Mouse (Mus musculus) T-cell, adult 66 days (primary cell): ENCODE measurements around the gene BC003965. TPM values are rescaled to one million over a fixed set of nuclear protein-coding genes. Genes with fewer than 3 reads are reported as not detected.

ENCODE experiments used
- total RNA-seq, 2 experiments: library from RNA; stranded (reverse); gene quantifications; 3 replicates in 1 of 2; 4 replicates in 1 of 2; pipeline ENCODE4 v1.2.4; 2023

Gene BC003965
- total RNA-seq: 10 to 100 TPM; 16.3 to 19.8 TPM

GRCm38 (mm10) chr17:25184129-25184691, at the start of gene BC003965:
Gene BC003965, plus strand, starts transcription at chr17:25184554.

GRCm38 (mm10) chr17:25162161-25162560, 22.2 kb upstream of the BC003965 start, which contains the start of gene Ccdc154:
Gene Ccdc154, plus strand, starts transcription at chr17:25162461.

GRCm38 (mm10) chr17:25175411-25175810, 8.9 kb upstream of the BC003965 start, which contains the start of gene Gm38655:
Gene Gm38655, minus strand, starts transcription at chr17:25175471.

GRCm38 (mm10) chr17:25188150-25189031, 4.0 kb downstream of the BC003965 start, which contains the start of gene Unkl:
Gene Unkl, plus strand, starts transcription at chr17:25188397.

Other genes with a start within 250 kb of the BC003965 start
- 100 to 1,000 TPM; 222 to 255 TPM for gene Mapk8ip3, start 247.6 kb upstream of the BC003965 start, total RNA-seq
- gene Jpt2, start 223.9 kb upstream of the BC003965 start, total RNA-seq: 10 to 100 TPM; 20.0 to 29.0 TPM
- 10 to 100 TPM; 35.4 to 46.2 TPM for gene Cramp1l, start 168.8 kb upstream of the BC003965 start, total RNA-seq
- 10 to 100 TPM; 23.8 to 24.9 TPM for gene Ift140, start 168.5 kb upstream of the BC003965 start, total RNA-seq
- not detected for gene Tmem204, start 101.0 kb upstream of the BC003965 start, total RNA-seq
- gene Telo2, start 68.6 kb upstream of the BC003965 start, total RNA-seq: 10 to 100 TPM; 39.2 to 46.6 TPM
- not detected for gene Ptx4, start 63.8 kb upstream of the BC003965 start, total RNA-seq
- 10 to 100 TPM; 44.0 to 44.4 TPM for gene Clcn7, start 51.2 kb upstream of the BC003965 start, total RNA-seq
- gene Ccdc154, start 22.1 kb upstream of the BC003965 start, total RNA-seq: under 1 TPM in 1 of 2 experiments, not detected in 1; 0.47 TPM
- gene Gm38655, start 9.1 kb upstream of the BC003965 start, total RNA-seq: not detected
- 10 to 100 TPM; 82.5 to 91.6 TPM for gene Unkl, start 3.8 kb downstream of the BC003965 start, total RNA-seq
- 10 to 100 TPM; 45.8 to 46.1 TPM for gene Gnptg, start 55.6 kb downstream of the BC003965 start, total RNA-seq
- gene Tsr3, start 55.6 kb downstream of the BC003965 start, total RNA-seq: 10 to 100 TPM; 27.9 to 28.7 TPM
- 10 to 100 TPM; 29.4 TPM for gene Baiap3, start 71.8 kb downstream of the BC003965 start, total RNA-seq
- gene Ube2i, start 90.1 kb downstream of the BC003965 start, total RNA-seq: 100 to 1,000 TPM; 421 to 426 TPM
- gene Prss34, start 113.8 kb downstream of the BC003965 start, total RNA-seq: under 1 TPM in 1 of 2 experiments, not detected in 1; 0.76 TPM
- gene Prss28, start 124.1 kb downstream of the BC003965 start, total RNA-seq: not detected
- not detected for gene Prss29, start 134.1 kb downstream of the BC003965 start, total RNA-seq
- 1 to 10 TPM in 1 of 2 experiments, not detected in 1; 1.1 TPM for gene Tpsab1, start 161.0 kb downstream of the BC003965 start, total RNA-seq
- gene Tpsb2, start 181.8 kb downstream of the BC003965 start, total RNA-seq: 1 to 10 TPM in 1 of 2 experiments, not detected in 1; 1.0 TPM
- gene Tpsg1, start 184.7 kb downstream of the BC003965 start, total RNA-seq: not detected
- gene Cacna1h, start 249.2 kb downstream of the BC003965 start, total RNA-seq: not detected